Mouse (Mus musculus) thymus, postnatal 10 days (tissue): ENCODE data around the gene Plcb1.

Source experiments
- DNase-seq, 2 experiments: peaks; one replicate each; pipeline ENCODE4 v3.0.0; 2021; ENCODE audit warnings: low spot score in 2 of 2

The Plcb1 gene

GRCm38 (mm10) chr2:134838185-134838584 is 52.3 kb downstream of the Plcb1 start:
- DNase-seq: no peak

DNA sequence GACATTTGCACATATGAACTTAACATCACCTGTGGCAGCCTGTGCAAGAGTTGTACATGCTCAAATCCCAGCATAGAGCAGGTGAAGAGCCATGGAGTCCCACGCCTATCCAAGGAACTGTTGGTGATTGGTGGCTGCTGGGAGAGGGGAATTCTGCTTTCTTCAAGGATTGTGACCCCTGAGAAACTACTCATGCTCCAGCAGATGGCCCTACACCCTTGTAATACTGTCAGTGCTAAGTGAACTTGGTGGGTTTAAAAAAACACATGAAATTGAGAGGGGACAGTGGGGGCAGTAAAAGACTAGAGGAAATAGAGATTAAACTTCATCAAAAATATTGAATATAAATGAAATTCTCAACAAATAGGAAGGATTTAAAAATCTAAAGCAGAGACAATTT is 53.0 kb downstream of the Plcb1 start:
- DNase-seq: no peak

DNA sequence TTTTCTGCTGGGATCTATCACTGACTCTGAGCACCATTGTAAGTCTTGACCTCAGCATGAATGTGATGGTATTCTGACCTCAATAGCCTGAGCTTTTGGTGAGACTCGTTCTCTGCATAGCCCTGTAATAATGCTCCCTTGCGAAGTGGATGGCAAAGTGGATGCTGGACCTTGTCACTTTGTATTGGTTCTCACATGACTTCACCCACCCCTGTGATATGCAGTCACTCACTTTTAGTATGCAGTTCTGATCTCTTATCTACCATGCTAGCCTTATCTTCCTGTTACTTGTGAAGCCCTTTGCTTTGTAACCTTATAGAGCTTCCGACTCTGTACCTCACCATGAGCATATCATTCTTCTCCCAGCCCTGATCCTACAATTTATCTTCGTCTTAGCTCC is 57.0 kb downstream of the Plcb1 start:
- DNase-seq: no peak

- DNase-seq: no peak
These were observed 58.7 kb downstream of the Plcb1 start for GRCm38 (mm10) chr2:134844391-134845238.

DNA sequence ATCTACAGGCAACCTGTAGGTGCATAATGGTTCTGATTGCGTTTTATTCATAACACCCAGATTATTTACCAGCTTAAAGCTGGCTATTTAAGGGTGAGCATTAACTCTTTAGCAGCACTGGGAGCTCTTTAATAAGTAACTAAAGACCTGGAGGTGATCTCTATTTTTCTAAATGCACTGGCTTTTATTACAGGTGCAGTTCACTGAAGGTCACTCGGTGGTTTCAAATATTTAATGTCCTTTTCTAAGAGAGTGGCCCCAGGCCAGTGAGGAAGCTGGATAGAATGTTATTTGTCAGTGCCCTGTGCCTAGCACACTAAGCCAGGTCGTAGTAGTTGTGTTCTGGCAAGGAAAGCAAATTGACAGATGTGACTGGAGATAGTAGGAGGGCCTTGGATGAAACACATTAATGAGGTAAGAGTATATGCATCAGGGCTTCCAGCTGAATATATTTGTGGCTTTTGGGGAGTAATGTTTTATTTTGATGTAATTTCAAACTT is 59.4 kb downstream of the Plcb1 start:
- no peak for DNase-seq

- no peak for DNase-seq
These were observed 60.7 kb downstream of the Plcb1 start for GRCm38 (mm10) chr2:134846555-134846954.

- no peak for DNase-seq
These were observed 65.6 kb downstream of the Plcb1 start for GRCm38 (mm10) chr2:134851189-134852171.

GRCm38 (mm10) chr2:134856239-134856638 is 70.4 kb downstream of the Plcb1 start:
- DNase-seq: no peak

DNA sequence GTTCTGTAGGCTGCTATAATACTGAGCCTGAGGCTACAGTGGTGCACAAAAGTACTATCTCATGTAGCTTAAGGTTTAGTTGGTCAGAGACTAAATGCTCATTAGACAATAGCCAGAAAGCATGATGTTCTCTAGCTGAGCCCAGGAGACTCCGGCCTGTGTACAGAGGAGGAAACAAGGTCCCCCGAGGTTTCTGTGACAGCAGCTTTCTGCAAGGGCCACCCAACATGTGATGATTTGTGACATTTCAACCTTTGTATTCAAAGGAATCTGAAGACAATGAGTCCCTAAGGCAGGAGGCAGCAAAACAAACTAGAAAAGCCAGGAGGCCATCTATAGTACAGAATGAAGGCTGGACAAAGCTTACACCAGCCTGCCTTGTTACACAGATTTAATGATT is 70.8 kb downstream of the Plcb1 start:
- DNase-seq: no peak

DNA sequence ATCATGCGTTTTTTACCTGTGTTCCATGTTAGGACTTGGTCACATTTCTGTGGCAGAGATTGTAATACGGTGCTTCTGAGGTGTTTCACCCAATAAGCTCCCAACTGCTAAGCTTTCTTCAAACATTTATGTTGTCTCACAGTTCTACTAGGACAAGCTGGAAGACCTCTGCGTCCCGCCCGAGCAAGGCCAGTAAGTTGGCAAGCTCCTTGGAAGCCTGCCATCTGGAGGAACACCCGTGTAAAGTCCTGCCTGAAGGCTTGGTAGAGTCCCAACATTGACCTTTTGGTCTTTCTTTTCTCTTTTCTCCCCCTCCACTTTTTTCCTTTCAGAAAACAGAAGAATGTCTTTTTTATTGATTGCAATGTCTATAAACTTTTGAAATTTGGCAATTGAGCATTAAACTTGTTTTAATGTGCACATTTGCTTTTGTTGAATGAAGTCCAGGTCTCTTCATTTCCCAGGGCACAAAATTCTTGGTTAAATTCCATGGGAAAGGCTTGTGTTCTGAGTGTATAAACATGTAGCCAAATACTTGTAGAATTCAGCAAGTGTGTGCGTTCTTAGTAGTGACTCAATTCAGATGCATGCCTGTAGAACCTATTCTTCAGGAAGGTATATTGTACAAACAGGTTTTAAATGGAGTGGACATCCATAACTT is 79.2 kb downstream of the Plcb1 start:
- no peak for DNase-seq

DNA sequence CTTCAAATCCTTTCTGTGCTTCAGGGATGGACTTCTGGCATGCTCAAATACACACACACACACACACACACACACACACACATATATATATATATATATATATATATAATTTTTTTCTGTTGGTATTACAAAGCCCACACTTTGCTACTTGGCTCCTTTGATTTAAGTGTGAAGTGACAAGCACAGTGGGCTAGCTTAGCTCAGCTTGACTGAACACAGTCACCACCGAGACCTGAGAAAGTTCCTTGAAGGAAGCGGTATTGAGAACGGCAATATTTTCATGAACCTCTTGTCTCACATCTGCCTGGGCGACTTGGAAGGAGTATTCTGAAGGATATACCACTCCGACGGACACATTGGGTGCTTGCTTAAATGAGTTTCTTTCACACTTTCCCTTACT is 81.5 kb downstream of the Plcb1 start:
- DNase-seq: no peak

GRCm38 (mm10) chr2:134871692-134872489 is 86.0 kb downstream of the Plcb1 start:
- DNase-seq: no peak

- no peak for DNase-seq
These were observed 86.6 kb downstream of the Plcb1 start for GRCm38 (mm10) chr2:134872490-134872781.

DNA sequence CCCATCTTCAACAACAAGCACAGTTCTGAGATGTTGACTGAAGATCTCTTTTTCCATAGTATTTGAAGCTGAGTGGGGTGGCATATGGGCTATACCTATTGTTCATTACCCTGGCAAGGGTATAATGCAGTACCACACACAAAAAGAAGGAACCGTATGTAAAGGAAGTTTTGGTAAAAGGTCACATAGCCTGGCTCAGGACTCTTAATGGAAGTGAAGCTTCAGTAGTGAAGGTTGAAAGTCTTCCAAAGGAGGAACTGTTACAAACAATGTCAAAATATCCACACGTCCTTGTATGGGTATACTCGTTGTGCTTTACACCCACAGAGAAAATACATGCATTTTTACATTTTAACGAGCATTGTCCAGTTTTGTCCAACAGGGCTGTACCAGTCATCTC is 91.3 kb downstream of the Plcb1 start:
- DNase-seq: no peak

GRCm38 (mm10) chr2:134891207-134891606 is 105.3 kb downstream of the Plcb1 start:
- DNase-seq: no peak

DNA sequence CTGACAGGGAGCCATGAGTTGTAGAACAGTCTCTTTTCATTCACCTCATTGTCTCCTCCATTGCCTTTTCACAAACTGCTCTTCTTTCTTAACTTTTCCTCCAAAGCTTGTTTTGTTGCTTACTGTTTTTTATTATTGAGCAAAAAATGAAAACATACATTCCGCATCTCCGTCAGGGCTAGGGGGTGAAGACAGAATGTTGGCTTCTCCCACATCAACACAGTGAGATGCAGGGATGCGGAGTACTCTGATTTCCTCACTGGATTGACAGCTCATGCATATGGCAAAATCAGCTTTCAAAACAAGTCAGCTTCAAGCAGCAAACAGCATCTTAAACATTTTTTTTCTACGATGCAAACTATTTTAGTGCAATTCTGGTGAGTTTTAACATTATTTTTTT is 108.9 kb downstream of the Plcb1 start:
- no peak for DNase-seq

DNA sequence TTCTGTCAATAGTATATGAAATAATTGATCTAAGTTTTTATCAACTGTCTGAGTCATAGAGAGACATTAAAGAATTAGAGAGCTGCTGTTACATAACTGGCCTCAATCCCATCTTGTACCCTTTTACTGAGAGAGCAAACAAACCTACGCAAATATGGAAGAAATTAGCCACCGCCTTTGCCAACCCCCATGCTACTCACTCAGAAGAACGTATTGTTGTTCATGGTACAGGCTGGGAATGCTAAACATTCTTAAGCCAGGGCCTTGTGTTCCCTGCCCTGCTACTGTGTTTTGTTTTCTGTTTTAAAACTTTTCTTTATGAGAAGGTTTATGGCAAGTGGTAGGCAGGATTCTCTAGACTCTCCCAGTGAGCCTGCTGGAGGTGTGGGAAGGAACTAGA is 110.3 kb downstream of the Plcb1 start:
- no peak for DNase-seq

DNA sequence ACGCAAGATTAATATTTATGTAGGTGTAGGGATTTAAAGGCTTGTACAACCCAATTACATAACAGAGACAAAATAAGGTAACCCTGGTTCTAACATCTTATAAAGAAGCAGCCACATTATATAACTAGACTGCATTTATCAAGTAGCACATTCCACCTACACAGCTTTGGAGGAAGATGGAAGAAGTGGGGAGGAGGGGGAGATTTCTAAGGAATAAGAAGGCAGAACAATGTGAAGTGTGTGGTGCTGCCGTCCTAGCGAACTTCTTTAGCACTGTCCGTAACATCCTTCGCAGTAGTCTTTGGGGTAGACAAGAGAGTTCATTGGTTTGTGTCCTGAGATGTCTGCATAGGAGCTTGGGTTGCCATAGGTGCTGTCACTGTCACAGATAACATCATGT is 111.2 kb downstream of the Plcb1 start:
- DNase-seq: no peak

DNA sequence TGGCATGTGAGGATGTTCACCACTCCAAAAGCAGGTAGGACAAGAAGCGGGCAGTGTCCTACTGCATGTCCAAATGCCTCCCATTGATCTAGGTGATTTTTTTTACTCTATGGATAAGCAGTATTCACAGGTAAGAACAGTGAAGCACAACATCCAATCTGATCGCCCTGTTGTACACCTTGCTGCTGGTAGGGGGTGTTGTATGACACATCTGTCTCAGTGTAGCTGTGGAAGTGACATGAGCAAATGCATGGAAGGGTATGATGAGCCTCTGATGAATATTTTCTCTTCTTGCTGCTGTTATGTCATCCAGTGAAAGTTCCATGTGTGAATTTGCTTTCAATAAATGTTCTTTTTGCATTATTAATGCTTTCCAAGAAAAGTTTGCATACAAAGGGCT is 115.7 kb downstream of the Plcb1 start:
- no peak for DNase-seq

GRCm38 (mm10) chr2:134910882-134911281 is 125.0 kb downstream of the Plcb1 start:
- DNase-seq: no peak

DNA sequence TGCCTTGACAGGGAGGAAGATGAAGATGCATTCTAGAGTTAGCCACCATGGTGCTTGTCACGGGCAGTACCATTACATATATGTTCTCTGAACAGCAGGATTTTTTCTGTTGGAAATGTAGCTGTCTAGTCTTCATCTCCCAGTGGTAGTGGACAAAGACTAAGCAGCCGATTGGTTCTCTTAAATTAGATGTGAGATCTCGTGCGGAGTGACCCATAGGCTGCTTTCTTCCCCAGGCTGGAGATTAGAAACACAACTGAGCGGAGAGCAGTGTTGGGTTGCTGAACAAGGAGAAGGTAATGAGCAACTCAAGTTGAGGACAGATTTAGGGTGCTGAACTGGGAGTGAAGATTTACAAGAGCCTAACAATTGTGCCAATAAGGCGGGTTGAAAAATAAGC is 125.5 kb downstream of the Plcb1 start:
- DNase-seq: no peak
